Mouse (Mus musculus): ENCODE measurements around the gene Nav2. TPM values are rescaled to one million over a fixed set of nuclear protein-coding genes. Genes with fewer than 3 reads are reported as not detected.

Nav2 gene
- total and polyA plus RNA-seq, 3 experiments = under 0.01 TPM; not detected in 2

DNA sequence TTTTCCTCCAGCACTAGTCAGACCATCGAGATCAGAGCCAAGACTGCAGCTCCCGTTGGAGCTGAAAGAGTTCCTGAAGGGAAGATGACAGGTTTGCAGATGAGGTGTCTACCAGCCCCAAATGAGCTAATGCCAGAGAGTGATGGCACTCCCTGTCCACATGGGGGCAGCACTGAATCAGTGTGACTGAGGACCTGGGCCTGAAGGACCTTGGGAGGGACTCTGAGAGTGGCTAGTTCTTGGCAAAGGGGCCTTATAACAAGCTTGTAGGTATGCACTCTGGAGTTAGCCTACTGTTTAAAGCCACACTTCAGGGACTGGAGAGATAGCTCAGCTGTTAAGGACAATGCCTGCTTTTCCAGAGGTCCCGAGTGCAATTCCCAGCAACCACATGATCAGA lies 217.0 kb downstream of the Nav2 start:
- Histone ChIP-seq H3K9ac (ENCODE audit: insufficient read depth, low read depth) (no peak overlapping the region), H3K9me3 (replicated peaks; ENCODE audit: low read length) (no peaks in the 10 kb centered on the region), H3K27ac (ENCODE audit: insufficient read depth, low read depth) (no peak overlapping the region), H3K4me3 (replicated peaks in 1 of 3; ENCODE audit: low read depth in 2 of 3, low read length in 2 of 3, poor library complexity in 1 of 3) (no peak overlapping the region), H3K4me1 (ENCODE audit: control insufficient read depth in 1 of 2, insufficient read depth in 2 of 2) (peaks cover 0 to 4% of the 10 kb centered on the region in 2 experiments; a peak in 1 of 4 replicates), H3K4me2 (ENCODE audit: insufficient read depth, low read depth, poor library complexity, severe bottlenecking) (no peak overlapping the region), H3K36me3 (replicated peaks in 1 of 2; ENCODE audit: control insufficient read depth in 1 of 2, insufficient read depth in 1 of 2, low read length in 1 of 2) (no peaks in the 10 kb centered on the region), H3K79me2 (replicated peaks; ENCODE audit: control insufficient read depth, extremely low read depth, insufficient read depth, poor library complexity, severe bottlenecking) (no peaks in the 10 kb centered on the region), H3K27me3 (replicated peaks) (peaks cover 60% of the 10 kb centered on the region)
- peak; percentile 45 for DNase-seq (ENCODE audit: extremely low read depth)
- peak; percentile 48 for TF ChIP-seq SMC3 (IDR thresholded peaks at IDR 0.05; ENCODE audit: low read depth, low read length)
- 0 out of 2 replicates have a peak, but pooled peaks have one; percentile 31 for TF ChIP-seq MAX (IDR thresholded peaks at IDR 0.05; ENCODE audit: low read length)
- TF ChIP-seq ZMIZ1 (IDR thresholded peaks at IDR 0.05; ENCODE audit: low read depth, low read length) = no peak
- TF ChIP-seq CHD2 (IDR thresholded peaks at IDR 0.05; ENCODE audit: low read length) = no peak
- peak; percentile 69 to 71 for TF ChIP-seq CTCF (conservative IDR thresholded peaks at IDR 0.05 in 1 of 2, IDR thresholded peaks at IDR 0.05 in 1 of 2; ENCODE audit: low read depth in 2 of 2, low read length in 2 of 2)
- TF ChIP-seq RAD21 (IDR thresholded peaks at IDR 0.05; ENCODE audit: low read depth, low read length) = peak; percentile 41
- dilution Hi-C loops (cut with MboI; ENCODE audit: extremely low pct_ligation_motif_present, extremely low pct_unique_long_range_greater_than_20kb, low sequenced_read_pairs) = no loop called here
- in situ Hi-C loops (cut with MboI; ENCODE audit: low pct_ligation_motif_present, low pct_unique_long_range_greater_than_20kb, low sequenced_read_pairs) = loop anchor here (10.0 kb wide), 1 partner anchor 149 kb away; no protein-coding TSS in a partner anchor

DNA sequence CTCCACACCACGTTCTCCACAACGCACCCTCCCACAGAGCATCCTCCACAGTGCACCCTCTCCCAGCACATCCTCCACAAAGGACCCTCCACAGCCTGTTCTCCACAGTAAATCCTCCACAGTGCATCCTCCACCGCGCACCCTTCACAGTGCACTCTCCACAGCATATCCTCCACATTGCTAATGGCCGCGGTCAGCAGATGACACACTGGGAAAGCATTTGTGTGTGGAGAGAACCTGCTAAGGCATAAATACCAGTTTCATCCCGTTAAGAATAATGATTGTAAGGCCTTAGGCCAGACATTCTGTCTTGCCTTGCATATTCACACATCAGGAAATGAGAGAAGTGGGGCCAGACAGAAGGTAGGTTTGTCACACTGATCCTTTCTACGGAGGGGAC lies 219.7 kb downstream of the Nav2 start:
- Histone ChIP-seq H3K27me3 (replicated peaks) (peaks cover 56% of the 10 kb centered on the region), H3K9me3 (replicated peaks; ENCODE audit: low read length) (no peaks in the 10 kb centered on the region), H3K36me3 (replicated peaks in 1 of 2; ENCODE audit: control insufficient read depth in 1 of 2, insufficient read depth in 1 of 2, low read length in 1 of 2) (no peaks in the 10 kb centered on the region), H3K9ac (ENCODE audit: insufficient read depth, low read depth) (no peak overlapping the region), H3K27ac (ENCODE audit: insufficient read depth, low read depth) (no peak overlapping the region), H3K4me2 (ENCODE audit: insufficient read depth, low read depth, poor library complexity, severe bottlenecking) (no peak overlapping the region), H3K79me2 (replicated peaks; ENCODE audit: control insufficient read depth, extremely low read depth, insufficient read depth, poor library complexity, severe bottlenecking) (no peaks in the 10 kb centered on the region), H3K4me1 (ENCODE audit: control insufficient read depth in 1 of 2, insufficient read depth in 2 of 2) (no peaks in the 10 kb centered on the region), H3K4me3 (replicated peaks in 1 of 3; ENCODE audit: low read depth in 2 of 3, low read length in 2 of 3, poor library complexity in 1 of 3) (no peak overlapping the region)
- dilution Hi-C loops (cut with MboI; ENCODE audit: extremely low pct_ligation_motif_present, extremely low pct_unique_long_range_greater_than_20kb, low sequenced_read_pairs) = no loop called here
- TF ChIP-seq EP300 (IDR thresholded peaks at IDR 0.05; ENCODE audit: low read length) (no peak), POLR2AphosphoS2 (IDR thresholded peaks at IDR 0.05; ENCODE audit: low read depth, low read length) (no peak), NELFE (IDR thresholded peaks at IDR 0.05; ENCODE audit: low read depth, low read length) (no peak), POLR2A (IDR thresholded peaks at IDR 0.05; ENCODE audit: low read depth, low read length) (no peak), USF1 (IDR thresholded peaks at IDR 0.05; ENCODE audit: low read depth, low read length) (no peak), KAT2A (IDR thresholded peaks at IDR 0.05; ENCODE audit: insufficient replicate concordance, low read length) (no peak), ETS1 (conservative IDR thresholded peaks at IDR 0.05; ENCODE audit: low read depth, low read length) (no peak), MYC (IDR thresholded peaks at IDR 0.05; ENCODE audit: low read depth, low read length) (no peak), RCOR1 (conservative IDR thresholded peaks at IDR 0.05; ENCODE audit: low read depth, low read length) (no peak), MEF2A (IDR thresholded peaks at IDR 0.05; ENCODE audit: borderline replicate concordance, low read depth, low read length) (no peak), SMC3 (IDR thresholded peaks at IDR 0.05; ENCODE audit: low read depth, low read length) (no peak), MXI1 (IDR thresholded peaks at IDR 0.05; ENCODE audit: low read depth, low read length) (no peak), TBP (conservative IDR thresholded peaks at IDR 0.05; ENCODE audit: low read depth, low read length) (no peak)
- in situ Hi-C loops (cut with MboI; ENCODE audit: low pct_ligation_motif_present, low pct_unique_long_range_greater_than_20kb, low sequenced_read_pairs) = loop anchor here (10.0 kb wide), 1 partner anchor 147 kb away; no protein-coding TSS in a partner anchor
- DNase-seq (ENCODE audit: extremely low read depth) = no peak
